Comparison of ENCODE assay signal across 11 mouse cellular contexts in the genomic region with DNA sequence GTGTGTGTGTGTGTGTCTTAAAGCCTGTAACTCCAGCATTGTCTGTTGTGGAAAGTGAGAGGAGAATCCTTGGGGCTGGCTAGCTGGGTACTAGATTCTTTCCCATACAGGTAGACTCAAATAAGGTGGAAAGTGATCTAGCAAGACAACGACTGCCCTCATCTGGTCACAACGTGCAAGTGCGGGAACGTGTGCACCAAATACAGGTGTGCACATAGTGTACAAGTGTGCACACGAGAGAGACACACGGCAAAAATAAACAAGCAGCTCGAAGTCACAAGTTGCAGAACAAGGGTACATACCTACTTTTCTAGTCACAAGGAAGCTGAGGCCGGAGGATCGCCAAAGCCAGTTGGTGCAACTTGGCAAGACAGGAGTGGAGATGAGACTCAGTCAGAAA. TPM values are rescaled to one million over a fixed set of nuclear protein-coding genes. Genes with fewer than 3 reads are reported as not detected.
DNase-seq lines count a peak whose midpoint lies in the region; ATAC-seq and TF ChIP-seq lines count a peak whose summit lies in the region.
"Had no signal": no experiment of that assay in that cellular context is flagged by ENCODE, and none has a peak within 500 bp of the region (broad histone marks: within the 10 kb centered on the region; RNA-seq: fewer than 3 reads in every experiment).

No protein-coding gene starts in this region.

- TF ChIP-seq CTCF in kidney, adult 2 months (conservative IDR thresholded peaks at IDR 0.05; ENCODE audit: insufficient read depth, insufficient read length, low read depth, low read length), result peak; percentile 77
- TF ChIP-seq CTCF in testis, adult 2 months (IDR thresholded peaks at IDR 0.05; ENCODE audit: control insufficient read depth, insufficient read depth, insufficient replicate concordance, low read depth, low read length), result peak; percentile 18; the same call in 1 of the 2 replicates

- no peak for TF ChIP-seq POLR2A in kidney, adult 2 months (IDR thresholded peaks at IDR 0.05; ENCODE audit: low read depth, low read length)
- TF ChIP-seq POLR2A in testis, adult 2 months (IDR thresholded peaks at IDR 0.05; ENCODE audit: control insufficient read depth, low read depth, low read length), result no peak

- no peak for ATAC-seq in kidney, embryonic 14.5 days (ENCODE audit: low FRiP score, low TSS enrichment)

- no peak overlapping the region for H3K4me2 ChIP-seq in kidney, embryonic 14.5 days (replicated peaks; ENCODE audit: low read depth, low read length)
- H3K4me2 ChIP-seq: heart, embryonic 13.5 days; lung, embryonic 15.5 days; neural tube, embryonic 15.5 days had no signal

- no peak overlapping the region for H3K4me3 ChIP-seq in kidney, adult 2 months (ENCODE audit: insufficient read depth, low read depth, low read length)
- no peak overlapping the region for H3K4me3 ChIP-seq in kidney, embryonic 14.5 days (ENCODE audit: low read length)
- no peak overlapping the region for H3K4me3 ChIP-seq in testis, adult 2 months (ENCODE audit: control insufficient read depth, low read depth, low read length)
- H3K4me3 ChIP-seq: heart, embryonic 13.5 days; lung, embryonic 15.5 days; neural tube, embryonic 15.5 days had no signal

- WGBS in kidney, adult 2 months, result 51% methylated on average over 9 of the region's 9 CpGs
- 62% methylated on average over 9 of the region's 9 CpGs for WGBS in kidney, embryonic 14.5 days

- no peak overlapping the region for H3K9ac ChIP-seq in kidney, embryonic 14.5 days (ENCODE audit: low read depth, low read length)
- H3K9ac ChIP-seq: heart, embryonic 13.5 days; lung, embryonic 15.5 days; neural tube, embryonic 15.5 days had no signal

- H3K9me3 ChIP-seq in kidney, embryonic 14.5 days (ENCODE audit: control insufficient read depth, low read length), result no peaks in the 10 kb centered on the region
- H3K9me3 ChIP-seq: heart, embryonic 13.5 days; lung, embryonic 15.5 days; neural tube, embryonic 15.5 days had no signal

- DNase-seq in kidney, adult 2 months, result no peak
- no peak for DNase-seq in testis, postnatal 14 days (ENCODE audit: low spot score)
- DNase-seq in induced T-regulatory cell, adult 2 months (ENCODE audit: low read depth), result peak; percentile 48
- DNase-seq in thymus, postnatal 4 days, result peak; percentile 76
- DNase-seq in embryo, embryonic 9.5 days (ENCODE audit: extremely low spot score), result no peak
- DNase-seq in frontal cortex, postnatal 14 days (ENCODE audit: low spot score in 2 of 2), result no peak

- no peak overlapping the region for H3K27ac ChIP-seq in kidney, adult 2 months (ENCODE audit: insufficient read depth, low read depth, low read length)
- H3K27ac ChIP-seq in kidney, embryonic 14.5 days (ENCODE audit: low read depth, low read length), result no peak overlapping the region
- no peak overlapping the region for H3K27ac ChIP-seq in testis, adult 2 months (ENCODE audit: control insufficient read depth, insufficient read depth, low read depth, low read length)
- H3K27ac ChIP-seq: heart, embryonic 13.5 days; lung, embryonic 15.5 days; neural tube, embryonic 15.5 days had no signal

- peaks cover 3% of the 10 kb centered on the region; the same call in 1 of the 2 replicates for H3K27me3 ChIP-seq in kidney, adult 2 months (replicated peaks; ENCODE audit: control insufficient read depth, insufficient read depth, low read length)
- peaks cover 37% of the 10 kb centered on the region for H3K27me3 ChIP-seq in kidney, embryonic 14.5 days (ENCODE audit: control insufficient read depth, insufficient read depth, low read length)
- H3K27me3 ChIP-seq in testis, adult 2 months (ENCODE audit: control insufficient read depth, insufficient read depth, low read length), result no peaks in the 10 kb centered on the region; the same call in 1 of the 2 replicates

- no peaks in the 10 kb centered on the region for H3K36me3 ChIP-seq in kidney, adult 2 months (ENCODE audit: control insufficient read depth, insufficient read depth, low read length)
- no peaks in the 10 kb centered on the region for H3K36me3 ChIP-seq in kidney, embryonic 14.5 days (ENCODE audit: control insufficient read depth, insufficient read depth, low read length)
- H3K36me3 ChIP-seq in testis, adult 2 months (ENCODE audit: control insufficient read depth, insufficient read depth, low read length), result no peaks in the 10 kb centered on the region
- H3K36me3 ChIP-seq: heart, embryonic 13.5 days; lung, embryonic 15.5 days; neural tube, embryonic 15.5 days had no signal

- H3K4me1 ChIP-seq in kidney, adult 2 months (ENCODE audit: control insufficient read depth, insufficient read depth, low read length), result no peaks in the 10 kb centered on the region
- no peaks in the 10 kb centered on the region for H3K4me1 ChIP-seq in kidney, embryonic 14.5 days (ENCODE audit: control insufficient read depth, insufficient read depth, low read length)
- no peaks in the 10 kb centered on the region; the same call in 1 of the 2 replicates for H3K4me1 ChIP-seq in testis, adult 2 months (ENCODE audit: control insufficient read depth, insufficient read depth, low read length)

RNA-seq across cellular contexts. Expression of a gene that starts 2.2 kb away (rescaled TPM):
- 0.23 and 0.36 TPM in 2 replicates for polyA plus RNA-seq in kidney, adult 2 months (2012; rRNA removed)
- polyA plus RNA-seq in kidney, embryonic 14.5 days (2014; fragmentation: Nextera tagmentation; extraction: Ambion mirVana), result 0.32 and 0.84 TPM in 2 replicates
- polyA plus RNA-seq in testis, adult 2 months (2012; rRNA removed), result 0.38 and 1.2 TPM in 2 replicates
- polyA plus RNA-seq: lung, embryonic 15.5 days had no signal

RNA-seq across cellular contexts. Expression of a gene that starts 23.5 kb away (rescaled TPM):
- polyA plus RNA-seq in kidney, adult 2 months (2012; rRNA removed), result 5.6 and 5.7 TPM in 2 replicates
- 7.3 and 8.2 TPM in 2 replicates for polyA plus RNA-seq in kidney, embryonic 14.5 days (2014; fragmentation: Nextera tagmentation; extraction: Ambion mirVana)
- 1.6 TPM in 2 replicates for polyA plus RNA-seq in testis, adult 2 months (2012; rRNA removed)

Comparison
In these comparisons a context has a peak if more than half of its experiments do, and no peak if none do; other contexts are left out.
1. DNase-seq: peak in induced T-regulatory cell, adult 2 months (single experiment) and thymus, postnatal 4 days (single experiment); none in kidney, adult 2 months (single experiment), testis, postnatal 14 days (single experiment), embryo, embryonic 9.5 days (single experiment) and frontal cortex, postnatal 14 days (0 of 2).